In the genomic region with DNA sequence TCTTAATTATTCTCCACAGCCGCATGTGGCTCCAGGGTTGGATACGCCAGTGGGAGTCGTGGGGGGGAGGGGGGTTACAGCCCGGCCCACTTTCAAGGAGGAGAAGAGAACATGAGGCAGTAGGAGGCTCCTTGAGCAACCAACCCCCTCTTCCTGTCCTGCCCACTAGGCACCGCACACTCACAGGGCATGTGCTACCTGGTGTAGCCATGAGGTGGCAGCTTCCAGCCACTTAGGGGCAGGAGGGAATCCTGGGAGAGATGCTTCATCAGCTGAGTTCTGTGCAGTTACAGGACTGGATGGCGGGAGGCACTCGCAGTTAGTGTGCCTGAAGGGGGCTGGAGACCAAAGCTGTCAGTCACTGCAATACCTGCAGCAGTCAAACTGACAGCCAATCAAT, we compare ENCODE assay signal across 8 mouse cellular contexts. TPM values are rescaled to one million over a fixed set of nuclear protein-coding genes. Genes with fewer than 3 reads are reported as not detected.
DNase-seq lines count a peak whose midpoint lies in the region; TF ChIP-seq lines count a peak whose summit lies in the region.

No protein-coding gene starts in this region.

- H3K36me3 ChIP-seq in small intestine, adult 2 months (ENCODE audit: control insufficient read depth, insufficient read depth, low read length) = no peaks in the 10 kb centered on the region

- no peak overlapping the region for H3K27ac ChIP-seq in layer of hippocampus, adult 2 months
- H3K27ac ChIP-seq in small intestine, adult 2 months (ENCODE audit: insufficient read depth, low read depth, low read length) = no peak overlapping the region
- H3K27ac ChIP-seq in cerebellum, adult 2 months (ENCODE audit: insufficient read depth, low read length) = no peak overlapping the region

- WGBS in small intestine, adult 2 months = 38% methylated on average over 7 of the region's 7 CpGs
- 24% methylated on average over 7 of the region's 7 CpGs for WGBS in cerebellum, adult 2 months

- no peak for DNase-seq in layer of hippocampus, adult 2 months (ENCODE audit: low spot score in 2 of 2)
- no peak for DNase-seq in layer of hippocampus, adult 9-11 months
- peak; percentile 94 for DNase-seq in R1 (ENCODE audit: low read depth, low spot score)
- DNase-seq in kidney, postnatal 14 days = peak; percentile 28
- no peak for DNase-seq in cerebellum, adult 2 months
- no peak for DNase-seq in heart, adult 18-20 months
- no peak for DNase-seq in layer of hippocampus, adult 9-10 months (ENCODE audit: low spot score)

- peaks cover 5% of the 10 kb centered on the region; the same call in 1 of the 2 replicates for H3K4me1 ChIP-seq in small intestine, adult 2 months (ENCODE audit: control insufficient read depth, insufficient read depth, insufficient read length, low read length)
- H3K4me1 ChIP-seq in cerebellum, adult 2 months (ENCODE audit: control insufficient read depth, insufficient read depth, low read length) = peaks cover 2% of the 10 kb centered on the region; the same call in 1 of the 2 replicates

- no peak overlapping the region for H3K4me3 ChIP-seq in layer of hippocampus, adult 2 months
- H3K4me3 ChIP-seq in small intestine, adult 2 months (ENCODE audit: low read depth, low read length) = no peak overlapping the region
- H3K4me3 ChIP-seq in cerebellum, adult 2 months (replicated peaks; ENCODE audit: insufficient read depth, low read depth, low read length) = no peak overlapping the region

- H3K27me3 ChIP-seq in small intestine, adult 2 months (ENCODE audit: control insufficient read depth, insufficient read depth, low read length) = no peaks in the 10 kb centered on the region
- no peaks in the 10 kb centered on the region for H3K27me3 ChIP-seq in cerebellum, adult 2 months (ENCODE audit: control insufficient read depth, insufficient read depth, low read length)

- TF ChIP-seq POLR2A in small intestine, adult 2 months (IDR thresholded peaks at IDR 0.05; ENCODE audit: low read depth, low read length) = no peak
- no peak for TF ChIP-seq POLR2A in cerebellum, adult 2 months (IDR thresholded peaks at IDR 0.05; ENCODE audit: borderline replicate concordance, insufficient read depth, low read length)

- peak; percentile 49 for TF ChIP-seq CTCF in layer of hippocampus, adult 2 months (conservative IDR thresholded peaks at IDR 0.05)
- TF ChIP-seq CTCF in small intestine, adult 2 months (IDR thresholded peaks at IDR 0.05; ENCODE audit: extremely low read depth, insufficient read length, insufficient replicate concordance, low read depth, low read length) = peak; percentile 49; the same call in 1 of the 2 replicates
- TF ChIP-seq CTCF in cerebellum, adult 2 months (IDR thresholded peaks at IDR 0.05; ENCODE audit: borderline replicate concordance, insufficient read depth, low read depth, low read length) = no peak

RNA-seq across cellular contexts. Expression of gene Ywhah, which starts 15.5 kb away (rescaled TPM):
- total RNA-seq in layer of hippocampus, adult 2 months (2021) = 1,000 to 10,000 TPM; 1,193 to 1,302 TPM
- 105 and 188 TPM in 2 replicates for polyA plus RNA-seq in small intestine, adult 2 months (2012; rRNA removed)
- 1,631 and 1,702 TPM in 2 replicates for polyA plus RNA-seq in cerebellum, adult 2 months (2012; rRNA removed)
- total RNA-seq in heart, adult 18-20 months (2021) = 10 to 100 TPM; 90.3 TPM

Comparison
In these comparisons a context has a peak if more than half of its experiments do, and no peak if none do; other contexts are left out.
1. DNase-seq: peak in R1 (single experiment) and kidney, postnatal 14 days (single experiment); none in layer of hippocampus, adult 2 months (0 of 2), layer of hippocampus, adult 9-11 months (single experiment), cerebellum, adult 2 months (0 of 2), heart, adult 18-20 months (0 of 2) and layer of hippocampus, adult 9-10 months (single experiment).
2. RNA of gene Ywhah, which starts 15.5 kb away (total RNA-seq): 1,193 to 1,302 TPM in layer of hippocampus, adult 2 months; 90.3 TPM in heart, adult 18-20 months; every median in the first group is over 10 times any median in the second.